Mouse (Mus musculus): ENCODE data around the gene Vwc2l. TPM values are rescaled to one million over a fixed set of nuclear protein-coding genes. Genes with fewer than 3 reads are reported as not detected.

The Vwc2l gene
- 0.24 and 0.28 TPM in 2 replicates for polyA plus RNA-seq (2016; fragmentation: Nextera tagmentation; extraction: Ambion mirVana)

- H3K36me3 ChIP-seq, result no peaks in the 10 kb centered on the region
- WGBS, result 7% methylated on average over 13 of the region's 13 CpGs
- H3K4me2 ChIP-seq (replicated peaks), result no peak within 1 kb of the TSS
- no peak within 1 kb of the TSS for H3K4me3 ChIP-seq
- H3K27ac ChIP-seq, result no peak within 1 kb of the TSS
- ATAC-seq (ENCODE audit: insufficient number of reproducible peaks, insufficient read depth, low FRiP score, low TSS enrichment), result peak; percentile 56; the same call in 1 of the 2 replicates
- H3K27me3 ChIP-seq, result no peaks in the 10 kb centered on the region
- H3K9ac ChIP-seq, result no peak within 1 kb of the TSS
- no peaks in the 10 kb centered on the region for H3K4me1 ChIP-seq
- H3K9me3 ChIP-seq, result no peaks in the 10 kb centered on the region
Measured at GRCm38 (mm10) chr1:70725655-70726066, at the start of gene Vwc2l. Gene Vwc2l, plus strand, starts transcription at chr1:70725715.

- Histone ChIP-seq H3K36me3 (no peaks in the 10 kb centered on the region), H3K4me3 (no peak overlapping the region), H3K27ac (no peak overlapping the region), H3K4me2 (replicated peaks) (no peak overlapping the region), H3K27me3 (no peaks in the 10 kb centered on the region), H3K9me3 (no peaks in the 10 kb centered on the region), H3K9ac (no peak overlapping the region), H3K4me1 (no peaks in the 10 kb centered on the region)
- no peak for ATAC-seq (ENCODE audit: insufficient number of reproducible peaks, insufficient read depth, low FRiP score, low TSS enrichment)
- WGBS, result 89% methylated on average over 2 of the region's 2 CpGs
Measured at GRCm38 (mm10) chr1:70692529-70692928, 33.0 kb upstream of the Vwc2l start.

DNA sequence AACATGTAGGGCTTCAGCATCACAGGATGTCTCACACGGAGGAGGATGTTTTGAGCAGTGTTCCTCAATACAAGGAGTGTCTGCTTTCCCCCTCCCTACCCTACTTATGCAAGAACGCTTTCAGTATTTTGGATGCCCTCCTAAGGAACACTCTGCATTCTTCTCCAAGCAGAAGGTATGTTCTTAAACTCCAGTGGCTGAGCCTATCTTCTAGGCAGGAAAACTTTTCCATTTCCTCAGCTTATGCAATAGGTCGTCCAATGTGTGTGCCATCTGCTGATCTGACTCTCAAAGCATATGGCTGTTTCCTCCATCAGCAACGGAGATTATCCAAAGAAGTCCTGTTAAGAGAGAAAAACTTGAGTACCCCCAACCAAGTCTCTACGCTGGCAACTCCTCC is 25.2 kb upstream of the Vwc2l start:
- Histone ChIP-seq H3K36me3 (no peaks in the 10 kb centered on the region), H3K4me2 (replicated peaks) (no peak overlapping the region), H3K9me3 (no peaks in the 10 kb centered on the region), H3K27ac (no peak overlapping the region), H3K4me1 (no peaks in the 10 kb centered on the region), H3K4me3 (no peak overlapping the region), H3K9ac (no peak overlapping the region), H3K27me3 (no peaks in the 10 kb centered on the region)
- ATAC-seq (ENCODE audit: insufficient number of reproducible peaks, insufficient read depth, low FRiP score, low TSS enrichment), result no peak
- WGBS, result 83% methylated on average over 5 of the region's 5 CpGs

GRCm38 (mm10) chr1:70703934-70704333 is 21.6 kb upstream of the Vwc2l start:
- no peak overlapping the region for H3K9ac ChIP-seq
- no peaks in the 10 kb centered on the region for H3K36me3 ChIP-seq
- H3K27me3 ChIP-seq, result no peaks in the 10 kb centered on the region
- no peak overlapping the region for H3K4me3 ChIP-seq
- no peaks in the 10 kb centered on the region for H3K4me1 ChIP-seq
- ATAC-seq (ENCODE audit: insufficient number of reproducible peaks, insufficient read depth, low FRiP score, low TSS enrichment), result no peak
- no peaks in the 10 kb centered on the region for H3K9me3 ChIP-seq
- 79% methylated on average over 3 of the region's 3 CpGs for WGBS
- H3K4me2 ChIP-seq (replicated peaks), result no peak overlapping the region
- no peak overlapping the region for H3K27ac ChIP-seq

- Histone ChIP-seq H3K27me3 (no peaks in the 10 kb centered on the region), H3K4me3 (no peak overlapping the region), H3K9me3 (no peaks in the 10 kb centered on the region), H3K9ac (no peak overlapping the region), H3K36me3 (no peaks in the 10 kb centered on the region), H3K4me1 (no peaks in the 10 kb centered on the region), H3K27ac (no peak overlapping the region), H3K4me2 (replicated peaks) (no peak overlapping the region)
- 78% methylated on average over 3 of the region's 3 CpGs for WGBS
- ATAC-seq (ENCODE audit: insufficient number of reproducible peaks, insufficient read depth, low FRiP score, low TSS enrichment), result no peak
Measured at GRCm38 (mm10) chr1:70705821-70706220, 19.7 kb upstream of the Vwc2l start.

GRCm38 (mm10) chr1:70725045-70725444 is 470 bp upstream of the Vwc2l start:
- Histone ChIP-seq H3K27ac (no peak overlapping the region), H3K9me3 (no peaks in the 10 kb centered on the region), H3K4me1 (no peaks in the 10 kb centered on the region), H3K4me3 (no peak overlapping the region), H3K27me3 (no peaks in the 10 kb centered on the region), H3K9ac (no peak overlapping the region), H3K4me2 (replicated peaks) (no peak overlapping the region), H3K36me3 (no peaks in the 10 kb centered on the region)
- WGBS, result 60% methylated on average over 5 of the region's 5 CpGs
- ATAC-seq (ENCODE audit: insufficient number of reproducible peaks, insufficient read depth, low FRiP score, low TSS enrichment), result no peak

GRCm38 (mm10) chr1:70787146-70787545 is 61.6 kb downstream of the Vwc2l start:
- ATAC-seq (ENCODE audit: insufficient number of reproducible peaks, insufficient read depth, low FRiP score, low TSS enrichment), result no peak
- Histone ChIP-seq H3K27ac (no peak overlapping the region), H3K36me3 (no peaks in the 10 kb centered on the region), H3K4me3 (no peak overlapping the region), H3K4me2 (replicated peaks) (no peak overlapping the region), H3K27me3 (no peaks in the 10 kb centered on the region), H3K9me3 (no peaks in the 10 kb centered on the region), H3K4me1 (no peaks in the 10 kb centered on the region), H3K9ac (no peak overlapping the region)

GRCm38 (mm10) chr1:70791636-70792035 is 66.1 kb downstream of the Vwc2l start:
- Histone ChIP-seq H3K4me1 (no peaks in the 10 kb centered on the region), H3K4me2 (replicated peaks) (no peak overlapping the region), H3K27ac (no peak overlapping the region), H3K27me3 (no peaks in the 10 kb centered on the region), H3K36me3 (no peaks in the 10 kb centered on the region), H3K4me3 (no peak overlapping the region), H3K9ac (no peak overlapping the region), H3K9me3 (no peaks in the 10 kb centered on the region)
- 88% methylated on average over 5 of the region's 5 CpGs for WGBS
- ATAC-seq (ENCODE audit: insufficient number of reproducible peaks, insufficient read depth, low FRiP score, low TSS enrichment), result no peak

DNA sequence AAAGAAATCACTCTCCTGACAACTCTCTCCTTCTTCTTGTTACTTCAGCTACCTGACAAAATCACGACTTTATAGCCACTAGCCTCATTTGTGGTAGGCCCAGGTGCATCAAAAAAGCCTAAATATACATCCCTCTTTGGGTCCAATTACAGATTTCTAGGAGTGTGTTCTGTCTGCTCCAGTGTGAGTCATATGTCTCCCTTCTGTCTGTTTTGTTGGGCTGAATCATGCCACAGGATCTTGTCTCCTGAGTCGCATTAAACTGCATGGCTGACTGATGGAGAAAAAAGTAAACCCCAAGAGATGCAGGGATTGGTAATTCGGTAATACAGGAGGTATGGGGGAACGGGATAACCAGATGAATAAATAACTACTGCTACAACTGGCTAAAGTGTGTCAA is 69.6 kb downstream of the Vwc2l start:
- no peak overlapping the region for H3K4me2 ChIP-seq (replicated peaks)
- no peaks in the 10 kb centered on the region for H3K4me1 ChIP-seq
- no peaks in the 10 kb centered on the region for H3K36me3 ChIP-seq
- H3K27ac ChIP-seq, result no peak overlapping the region
- 79% methylated on average over 4 of the region's 4 CpGs for WGBS
- no peaks in the 10 kb centered on the region for H3K9me3 ChIP-seq
- no peaks in the 10 kb centered on the region for H3K27me3 ChIP-seq
- H3K9ac ChIP-seq, result no peak overlapping the region
- no peak overlapping the region for H3K4me3 ChIP-seq
- no peak for ATAC-seq (ENCODE audit: insufficient number of reproducible peaks, insufficient read depth, low FRiP score, low TSS enrichment)

DNA sequence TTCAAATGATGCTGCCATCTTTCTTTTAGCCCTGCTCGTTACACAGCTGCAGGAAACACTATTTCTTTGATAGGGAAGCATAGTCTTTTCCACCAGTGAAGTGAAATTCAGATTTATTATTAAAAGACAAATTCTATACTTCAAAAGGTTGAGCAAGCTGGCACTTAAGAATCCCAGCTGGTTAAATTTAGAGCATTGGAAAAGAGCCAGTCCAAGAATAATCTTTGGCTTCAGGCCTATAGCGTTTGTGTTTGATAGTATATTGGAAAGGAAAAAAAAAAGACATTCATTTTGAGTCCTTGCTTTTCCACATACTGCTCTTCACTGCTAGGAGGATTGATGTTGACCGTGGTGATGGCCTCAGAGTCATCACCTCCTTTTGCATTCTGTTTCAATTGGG is 77.9 kb downstream of the Vwc2l start:
- Histone ChIP-seq H3K4me3 (no peak overlapping the region), H3K27me3 (no peaks in the 10 kb centered on the region), H3K27ac (no peak overlapping the region), H3K4me2 (replicated peaks) (no peak overlapping the region), H3K9me3 (no peaks in the 10 kb centered on the region), H3K9ac (no peak overlapping the region), H3K4me1 (no peaks in the 10 kb centered on the region), H3K36me3 (no peaks in the 10 kb centered on the region)
- no peak for ATAC-seq (ENCODE audit: insufficient number of reproducible peaks, insufficient read depth, low FRiP score, low TSS enrichment)
- 80% methylated on average over 3 of the region's 3 CpGs for WGBS

GRCm38 (mm10) chr1:70823111-70823510 is 97.6 kb downstream of the Vwc2l start:
- H3K36me3 ChIP-seq, result no peaks in the 10 kb centered on the region
- H3K27me3 ChIP-seq, result no peaks in the 10 kb centered on the region
- WGBS, result 61% methylated on average over 2 of the region's 2 CpGs
- ATAC-seq (ENCODE audit: insufficient number of reproducible peaks, insufficient read depth, low FRiP score, low TSS enrichment), result no peak
- H3K4me3 ChIP-seq, result no peak overlapping the region
- no peaks in the 10 kb centered on the region for H3K9me3 ChIP-seq
- H3K27ac ChIP-seq, result no peak overlapping the region
- H3K4me1 ChIP-seq, result no peaks in the 10 kb centered on the region
- no peak overlapping the region for H3K9ac ChIP-seq
- H3K4me2 ChIP-seq (replicated peaks), result no peak overlapping the region

- Histone ChIP-seq H3K36me3 (no peaks in the 10 kb centered on the region), H3K9me3 (no peaks in the 10 kb centered on the region), H3K4me2 (replicated peaks) (no peak overlapping the region), H3K4me3 (no peak overlapping the region), H3K27me3 (no peaks in the 10 kb centered on the region), H3K9ac (no peak overlapping the region), H3K4me1 (no peaks in the 10 kb centered on the region), H3K27ac (no peak overlapping the region)
- no peak for ATAC-seq (ENCODE audit: insufficient number of reproducible peaks, insufficient read depth, low FRiP score, low TSS enrichment)
- WGBS, result 83% methylated on average over 3 of the region's 3 CpGs
Measured at GRCm38 (mm10) chr1:70833262-70833661, 107.7 kb downstream of the Vwc2l start.

GRCm38 (mm10) chr1:70842222-70842621 is 116.7 kb downstream of the Vwc2l start:
- Histone ChIP-seq H3K9me3 (no peaks in the 10 kb centered on the region), H3K27me3 (no peaks in the 10 kb centered on the region), H3K4me3 (no peak overlapping the region), H3K4me2 (replicated peaks) (no peak overlapping the region), H3K4me1 (no peaks in the 10 kb centered on the region), H3K27ac (no peak overlapping the region), H3K36me3 (no peaks in the 10 kb centered on the region), H3K9ac (no peak overlapping the region)
- WGBS, result 91% methylated on average over 7 of the region's 7 CpGs
- ATAC-seq (ENCODE audit: insufficient number of reproducible peaks, insufficient read depth, low FRiP score, low TSS enrichment), result no peak
